Comparison of ENCODE assay signal across 28 mouse cellular contexts in genomic region chr16:30524481-30524880, GRCm38 (mm10). TPM values are rescaled to one million over a fixed set of nuclear protein-coding genes. Genes with fewer than 3 reads are reported as not detected.
A peak's percentile ranks its signal among the peaks of the same experiment; 100 is the strongest.
DNase-seq lines count a peak whose midpoint lies in the region; ATAC-seq lines count a peak whose summit lies in the region.
"Had no signal": no experiment of that assay in that cellular context is flagged by ENCODE, and none has a peak within 500 bp of the region (broad histone marks: within the 10 kb centered on the region; RNA-seq: fewer than 3 reads in every experiment).

No protein-coding gene starts in this region.

- 95% methylated on average over 6 of the region's 6 CpGs for WGBS in hindbrain, embryonic 11.5 days
- WGBS in forebrain, embryonic 10.5 days, result 94% methylated on average over 6 of the region's 6 CpGs

- H3K36me3 ChIP-seq in hindbrain, embryonic 11.5 days (ENCODE audit: control insufficient read depth, insufficient read depth, low read length), result no peaks in the 10 kb centered on the region
- H3K36me3 ChIP-seq in forebrain, embryonic 10.5 days (replicated peaks), result peaks cover 44% of the 10 kb centered on the region

- no peak overlapping the region for H3K9ac ChIP-seq in hindbrain, embryonic 11.5 days (ENCODE audit: low read depth, low read length)
- H3K9ac ChIP-seq: embryonic facial prominence, embryonic 13.5 days; forebrain, embryonic 13.5 days; hindbrain, embryonic 13.5 days had no signal

- DNase-seq in 3134 (ENCODE audit: extremely low read depth, insufficient read length, low spot score), result peak; percentile 77
- peak; percentile 28 for DNase-seq in 416B (ENCODE audit: low read depth)
- DNase-seq in adrenal gland, postnatal 10 days, result peak; percentile 61
- peak; percentile 72 to 78 for DNase-seq in adrenal gland, postnatal 36 days
- no peak for DNase-seq in urinary bladder, postnatal 14 days (ENCODE audit: low spot score)
- no peak for DNase-seq in hindbrain, embryonic 11.5 days (ENCODE audit: low spot score)
- DNase-seq in forebrain, embryonic 10.5 days (ENCODE audit: extremely low spot score, low spot score), result no peak
- DNase-seq: B cell, adult 2 months; cerebellum, adult 11-12 months; cerebellum, adult 8-10 months; cerebellum, postnatal 10 days; cerebellum, postnatal 36 days; embryo, embryonic 11 days; gastrocnemius, postnatal 10 days; gastrocnemius, postnatal 36 days; heart, adult 11 months; kidney, adult 18-20 months had no signal

- H3K27ac ChIP-seq in hindbrain, embryonic 11.5 days (ENCODE audit: low read depth, low read length), result no peak overlapping the region
- no peak overlapping the region for H3K27ac ChIP-seq in forebrain, embryonic 10.5 days
- H3K27ac ChIP-seq: embryonic facial prominence, embryonic 10.5 days; embryonic facial prominence, embryonic 13.5 days; forebrain, embryonic 13.5 days; hindbrain, embryonic 13.5 days had no signal

- no peak overlapping the region for H3K4me2 ChIP-seq in hindbrain, embryonic 11.5 days (replicated peaks; ENCODE audit: low read depth, low read length)
- H3K4me2 ChIP-seq: embryonic facial prominence, embryonic 13.5 days; forebrain, embryonic 13.5 days; heart, embryonic 11.5 days; hindbrain, embryonic 13.5 days had no signal

- no peak overlapping the region for H3K4me3 ChIP-seq in hindbrain, embryonic 11.5 days (ENCODE audit: low read depth, low read length)
- no peak overlapping the region for H3K4me3 ChIP-seq in forebrain, embryonic 10.5 days
- H3K4me3 ChIP-seq: embryonic facial prominence, embryonic 10.5 days; embryonic facial prominence, embryonic 13.5 days; erythroblast, embryonic 14.5 days; forebrain, embryonic 13.5 days; hindbrain, embryonic 13.5 days had no signal

- ATAC-seq in hindbrain, embryonic 11.5 days (ENCODE audit: low FRiP score), result no peak
- ATAC-seq: CD4-positive, CD25-positive, alpha-beta regulatory T cell, adult 4 months; forebrain, embryonic 13.5 days; forebrain, embryonic 16.5 days; hindbrain, embryonic 16.5 days; inflammation-experienced regulatory T-cells, adult 6 months; intestine, embryonic 16.5 days had no signal

- no peaks in the 10 kb centered on the region for H3K9me3 ChIP-seq in hindbrain, embryonic 11.5 days (ENCODE audit: control insufficient read depth, low read length)
- H3K9me3 ChIP-seq in forebrain, embryonic 10.5 days, result no peaks in the 10 kb centered on the region
- H3K9me3 ChIP-seq: embryonic facial prominence, embryonic 10.5 days; embryonic facial prominence, embryonic 13.5 days; forebrain, embryonic 13.5 days; hindbrain, embryonic 13.5 days had no signal

- H3K4me1 ChIP-seq in hindbrain, embryonic 11.5 days (replicated peaks; ENCODE audit: control insufficient read depth, insufficient read depth, low read length), result no peaks in the 10 kb centered on the region
- no peaks in the 10 kb centered on the region for H3K4me1 ChIP-seq in forebrain, embryonic 10.5 days
- H3K4me1 ChIP-seq: embryonic facial prominence, embryonic 10.5 days; embryonic facial prominence, embryonic 13.5 days; forebrain, embryonic 13.5 days; hindbrain, embryonic 13.5 days had no signal

- no peaks in the 10 kb centered on the region for H3K27me3 ChIP-seq in hindbrain, embryonic 11.5 days (ENCODE audit: control insufficient read depth, insufficient read depth, low read length)
- H3K27me3 ChIP-seq in forebrain, embryonic 10.5 days (ENCODE audit: poor library complexity, severe bottlenecking), result no peaks in the 10 kb centered on the region
- H3K27me3 ChIP-seq: embryonic facial prominence, embryonic 13.5 days; forebrain, embryonic 13.5 days; hindbrain, embryonic 13.5 days had no signal

RNA-seq across cellular contexts. Expression of gene Tmem44, which starts 26.2 kb away (rescaled TPM):
- total RNA-seq in adrenal gland, postnatal 10 days (2021), result 1 to 10 TPM; 6.4 to 9.7 TPM
- 1 to 10 TPM; 3.7 to 4.7 TPM for total RNA-seq in adrenal gland, postnatal 36 days (2021)
- polyA plus RNA-seq in hindbrain, embryonic 11.5 days (2014; fragmentation: Nextera tagmentation; extraction: Ambion mirVana), result 30.9 and 32.0 TPM in 2 replicates
- 18.8 and 19.9 TPM in 2 replicates for polyA plus RNA-seq in forebrain, embryonic 10.5 days (2016; fragmentation: Nextera tagmentation; extraction: Ambion mirVana)

Comparison
In these comparisons a context has a peak if more than half of its experiments do, and no peak if none do; other contexts are left out.
1. DNase-seq: peak in 3134 (single experiment), 416B (single experiment), adrenal gland, postnatal 10 days (single experiment) and adrenal gland, postnatal 36 days (2 of 2); none in urinary bladder, postnatal 14 days (single experiment), hindbrain, embryonic 11.5 days (single experiment) and forebrain, embryonic 10.5 days (single experiment).